Mouse (Mus musculus) ovary, postnatal 36 days (tissue): Measurements from ENCODE around the gene Lrrc4.
A peak's percentile ranks its signal among the peaks of the same experiment; 100 is the strongest.

Experiments used
- DNase-seq: peaks from one replicate; pipeline ENCODE4 v3.0.0; 2022; ENCODE audit warnings: low spot score, mixed read lengths

The Lrrc4 gene

GRCm38 (mm10) chr6:28669251-28669650, 162.3 kb downstream of the Lrrc4 start:
- no peak for DNase-seq

- DNase-seq, result no peak
Observed at GRCm38 (mm10) chr6:28667586-28667985, 164.0 kb downstream of the Lrrc4 start.

GRCm38 (mm10) chr6:28664716-28665115, 166.8 kb downstream of the Lrrc4 start:
- no peak for DNase-seq

DNA sequence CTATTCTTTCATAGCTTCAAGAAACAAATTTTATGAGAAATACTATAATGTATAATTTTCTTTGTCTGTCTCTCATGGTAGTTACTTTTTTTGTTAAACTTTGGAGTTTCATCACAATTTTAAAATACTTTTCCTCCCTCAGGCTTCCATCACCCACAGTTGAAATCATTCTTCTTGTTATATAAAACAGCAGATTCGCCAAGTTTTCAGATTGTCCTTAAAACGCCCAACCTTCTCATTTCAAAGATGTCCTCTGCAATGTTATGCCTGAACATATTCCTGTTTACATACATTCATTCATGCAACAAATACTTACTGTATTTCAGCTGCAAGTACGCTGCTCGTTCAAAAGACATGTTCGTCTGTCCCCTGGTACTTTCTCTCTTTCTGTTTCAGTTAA, 167.9 kb downstream of the Lrrc4 start:
- DNase-seq, result no peak

DNA sequence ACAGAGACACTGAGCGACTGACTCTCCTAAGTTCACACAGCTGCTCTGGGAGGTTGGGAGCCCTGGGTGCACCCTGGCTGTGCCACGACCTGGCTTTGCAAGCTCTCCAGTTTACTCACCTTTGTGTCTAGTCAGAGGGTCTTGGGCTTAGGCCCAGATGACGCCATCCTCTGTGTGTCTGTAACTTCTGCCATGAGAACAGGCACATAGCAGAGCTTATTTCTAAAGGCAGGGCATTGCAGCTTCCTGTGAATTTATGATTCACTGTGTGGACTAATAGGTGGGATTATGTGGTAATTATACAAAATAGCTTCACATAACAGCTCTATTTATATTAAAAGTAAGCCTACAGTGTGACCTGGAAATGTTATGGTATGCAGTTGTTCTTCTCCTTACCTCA, 168.5 kb downstream of the Lrrc4 start:
- DNase-seq, result no peak

DNA sequence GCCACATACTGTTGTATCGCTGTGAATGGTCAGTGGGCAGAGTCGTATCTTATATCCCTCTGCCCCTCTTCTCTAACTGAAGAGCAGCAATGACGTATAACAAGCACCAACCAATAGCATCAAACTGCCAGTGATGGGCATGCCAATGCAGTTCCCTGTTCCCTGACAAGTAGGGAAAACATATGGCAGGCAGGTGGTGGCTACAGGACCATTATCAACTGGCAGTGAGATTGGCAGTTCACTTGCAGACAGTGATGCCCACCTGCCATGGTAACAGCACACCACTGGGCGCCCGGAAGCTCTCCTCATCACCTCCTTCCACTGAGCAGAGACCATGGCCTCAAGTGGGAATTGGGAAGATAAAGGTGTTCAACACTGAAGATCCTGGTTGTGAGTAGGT, 175.0 kb downstream of the Lrrc4 start:
- DNase-seq, result no peak

GRCm38 (mm10) chr6:28645231-28645630, 186.3 kb downstream of the Lrrc4 start:
- DNase-seq, result no peak

- no peak for DNase-seq
Observed at GRCm38 (mm10) chr6:28642909-28643308, 188.6 kb downstream of the Lrrc4 start.

DNA sequence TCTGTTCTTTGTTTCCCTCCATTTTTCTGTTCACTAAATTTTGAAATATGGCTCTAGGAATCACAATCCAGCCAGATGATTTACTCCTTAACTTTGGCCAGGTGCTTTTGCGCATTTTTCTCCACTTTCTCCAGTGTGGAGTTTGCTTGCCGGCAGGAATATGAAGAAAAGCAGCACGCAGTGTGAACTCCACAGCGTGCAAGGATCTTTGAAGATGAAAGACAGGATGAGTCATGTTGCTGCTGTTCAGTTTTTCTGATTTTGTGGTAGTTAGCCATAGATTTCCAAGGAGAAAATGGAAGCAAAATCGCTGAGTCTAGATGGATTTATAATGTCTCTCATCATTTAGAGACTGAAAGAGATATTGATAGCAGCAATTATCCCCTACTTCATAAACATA, 191.5 kb downstream of the Lrrc4 start:
- DNase-seq, result no peak

- DNase-seq, result no peak
Observed at GRCm38 (mm10) chr6:28635531-28636348, 195.8 kb downstream of the Lrrc4 start.

GRCm38 (mm10) chr6:28635092-28635491, 196.5 kb downstream of the Lrrc4 start:
- no peak for DNase-seq

DNA sequence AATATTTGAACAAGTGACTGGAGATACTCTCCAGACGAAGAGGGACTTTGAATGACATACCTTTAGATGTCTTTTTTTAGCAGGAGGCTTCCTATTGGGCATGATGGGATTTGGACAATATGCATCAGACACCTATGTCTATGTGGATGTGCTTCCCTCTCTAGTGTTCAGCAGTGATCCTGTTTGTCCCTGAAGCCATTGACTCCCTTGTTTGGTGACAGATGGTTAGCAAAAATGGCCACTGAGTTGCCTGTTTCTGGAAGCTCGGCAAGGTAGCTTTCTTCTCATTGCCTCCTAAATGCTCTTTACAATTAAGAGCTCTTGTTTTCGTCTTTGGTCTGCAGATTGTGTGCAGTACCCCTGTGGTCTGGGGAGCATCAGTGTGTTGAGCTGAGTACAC, 197.9 kb downstream of the Lrrc4 start:
- no peak for DNase-seq

DNA sequence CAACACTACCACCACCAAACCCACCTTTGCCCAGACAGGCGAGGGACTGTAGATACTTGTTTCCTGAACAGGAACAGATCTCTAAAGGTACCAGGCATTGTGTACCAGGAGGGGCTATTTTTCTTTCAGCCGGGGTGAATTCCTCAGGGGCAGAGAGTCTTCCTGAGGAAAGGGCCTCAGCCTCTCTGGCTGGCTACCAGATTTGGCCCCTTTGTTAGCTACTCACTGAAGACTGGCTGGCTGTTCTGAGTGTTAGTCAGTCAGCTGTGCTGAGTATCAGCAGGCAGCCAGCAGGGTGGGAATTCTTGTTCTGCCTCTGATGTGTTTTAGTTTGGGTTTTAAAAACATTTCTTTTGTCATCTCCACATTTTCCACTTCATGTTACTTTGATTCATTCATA, 198.4 kb downstream of the Lrrc4 start:
- DNase-seq, result no peak

- DNase-seq, result no peak
Observed at GRCm38 (mm10) chr6:28630926-28631325, 200.6 kb downstream of the Lrrc4 start.

- no peak for DNase-seq
Observed at GRCm38 (mm10) chr6:28629866-28630265, 201.7 kb downstream of the Lrrc4 start.

DNA sequence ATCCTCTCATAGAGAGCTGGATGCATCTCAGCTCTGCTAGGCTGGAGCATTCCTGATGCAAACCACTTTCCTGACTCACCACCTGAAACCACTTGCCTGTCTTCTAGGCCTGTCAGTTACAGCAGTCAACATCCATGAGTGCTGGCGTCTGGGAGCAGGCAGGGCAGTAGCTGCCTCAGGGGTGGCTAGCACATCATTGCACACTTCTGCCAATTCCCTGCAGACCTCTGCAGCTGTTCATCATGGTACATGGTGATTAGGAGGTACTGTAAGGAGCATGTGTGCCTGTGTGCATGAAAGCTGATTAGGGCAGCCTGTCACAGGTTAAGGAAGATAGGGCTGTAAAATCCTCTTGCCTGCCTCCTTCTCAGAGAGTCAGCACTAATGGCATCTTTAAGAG, 203.1 kb downstream of the Lrrc4 start:
- no peak for DNase-seq

DNA sequence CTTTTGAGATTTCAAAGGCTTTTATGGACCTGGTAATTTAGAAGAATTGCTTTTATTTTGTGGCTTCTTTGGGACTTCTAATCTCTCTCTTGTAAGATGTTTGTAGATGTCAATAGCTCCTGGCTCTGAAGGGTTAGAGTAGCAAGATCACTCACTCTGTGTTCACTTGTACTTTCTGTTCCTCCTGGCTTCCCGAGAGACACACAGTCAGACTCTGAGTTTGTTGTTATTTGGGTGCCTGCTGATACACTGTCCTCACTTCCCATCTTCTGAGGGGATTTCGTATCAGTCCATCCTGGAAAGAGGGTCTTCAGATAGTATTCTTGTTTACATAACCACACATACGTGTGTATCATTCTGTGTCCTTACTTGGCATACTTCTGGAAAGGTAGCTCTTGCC, 208.6 kb downstream of the Lrrc4 start:
- DNase-seq, result no peak

DNA sequence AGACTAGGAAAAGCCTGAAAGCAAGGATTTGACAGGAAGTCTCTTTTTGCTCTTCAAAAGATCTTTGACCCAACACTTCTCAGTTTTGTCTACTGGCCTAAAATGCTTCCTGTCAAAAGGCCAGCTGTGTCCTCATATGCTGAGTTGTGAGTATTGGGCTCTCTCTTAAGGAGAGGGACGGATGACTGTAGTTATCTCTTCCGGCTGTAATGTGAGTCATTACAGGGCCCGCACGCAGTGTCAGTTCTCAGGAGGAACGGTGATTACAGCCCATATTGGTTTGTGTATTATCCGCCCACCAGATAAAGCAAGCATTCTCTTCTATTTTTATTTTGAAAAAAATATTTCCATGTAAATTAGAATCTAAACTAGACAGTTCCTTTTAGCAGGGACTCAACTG, 209.0 kb downstream of the Lrrc4 start:
- no peak for DNase-seq

DNA sequence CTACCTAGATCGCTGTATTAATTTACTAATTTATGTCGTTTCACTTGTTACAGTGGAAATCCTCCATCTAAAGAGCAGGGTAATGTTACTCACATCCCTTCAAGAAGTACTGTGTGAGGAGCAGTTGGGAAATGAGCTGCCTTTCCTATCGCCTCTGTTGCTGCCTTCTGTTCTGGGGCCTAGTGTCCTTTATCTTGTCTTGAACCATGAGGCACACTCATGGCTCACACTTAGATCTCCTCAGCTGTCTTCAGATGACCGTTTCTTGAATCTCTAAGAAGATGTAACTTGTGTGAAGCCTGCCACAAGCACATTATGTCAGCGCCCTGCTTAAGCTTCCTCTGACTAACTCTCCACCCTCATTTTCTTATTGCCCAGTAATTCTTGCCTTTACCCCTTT, 209.6 kb downstream of the Lrrc4 start:
- no peak for DNase-seq

GRCm38 (mm10) chr6:28621431-28621830, 210.1 kb downstream of the Lrrc4 start:
- no peak for DNase-seq

DNA sequence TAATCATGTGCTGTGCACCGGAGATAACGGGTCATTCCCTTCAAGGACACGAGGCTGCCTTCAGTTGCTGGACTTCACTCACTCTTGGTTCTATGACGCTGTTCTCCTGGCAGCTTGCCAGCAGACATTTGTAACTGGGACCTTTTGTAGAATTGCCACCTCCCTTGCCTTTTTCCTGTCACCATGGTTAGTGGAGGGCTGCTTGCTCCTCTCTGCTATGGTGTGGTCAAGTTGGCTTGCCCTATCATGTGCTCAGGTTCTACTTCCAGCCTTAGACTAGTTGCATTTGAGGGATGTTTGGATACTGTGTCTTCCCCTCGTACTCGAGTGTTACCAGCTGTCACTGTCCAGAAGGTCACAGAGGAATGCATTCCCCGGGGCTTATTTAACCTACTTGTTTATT, 212.8 kb downstream of the Lrrc4 start:
- peak; percentile 49 for DNase-seq

- no peak for DNase-seq
Observed at GRCm38 (mm10) chr6:28618299-28618698, 213.2 kb downstream of the Lrrc4 start.

- DNase-seq, result no peak
Observed at GRCm38 (mm10) chr6:28615966-28616365, 215.6 kb downstream of the Lrrc4 start.

DNA sequence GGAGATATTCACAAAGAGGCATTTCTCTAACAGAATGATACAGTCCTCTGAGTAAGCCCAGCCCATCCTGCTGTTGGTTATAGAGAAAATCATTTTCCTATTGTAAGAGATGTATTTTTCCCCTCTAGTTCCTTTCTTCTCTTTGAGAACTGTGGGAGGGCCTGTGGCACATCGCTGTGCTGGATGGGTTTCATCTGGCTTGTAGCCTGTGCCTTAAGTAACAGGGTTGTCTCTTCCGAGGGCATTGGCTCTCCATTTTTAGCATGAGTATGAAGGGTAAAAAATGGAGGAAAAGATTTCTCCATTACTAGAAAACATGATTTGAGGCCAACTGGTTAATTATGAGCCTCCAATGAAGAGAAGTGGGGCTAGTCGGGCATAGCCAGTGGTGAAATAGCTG, 216.1 kb downstream of the Lrrc4 start:
- DNase-seq, result no peak
